Mouse (Mus musculus): ENCODE measurements around the gene Lyzl4.

DNA sequence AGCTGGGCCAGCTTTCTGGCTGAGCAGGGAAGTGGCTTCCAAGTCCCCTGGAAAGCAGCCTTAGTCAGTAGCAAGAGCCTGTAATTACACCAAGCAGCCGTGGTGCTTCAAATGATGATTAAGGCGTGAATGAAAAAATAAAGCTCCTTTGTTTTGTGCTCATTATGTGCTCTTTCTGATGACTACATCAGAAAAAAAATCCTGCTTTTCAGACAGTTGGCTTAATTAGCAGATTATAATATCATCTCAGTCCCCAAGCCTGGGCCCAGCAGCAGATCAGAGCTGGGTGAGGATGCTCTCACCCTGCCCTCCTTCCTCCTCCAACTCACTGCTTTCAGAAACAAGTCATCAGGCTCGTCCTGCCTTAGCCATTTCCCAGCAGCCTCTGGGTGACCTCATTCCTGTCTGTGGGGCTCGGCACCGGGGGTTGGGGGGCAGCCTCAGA is 91.5 kb downstream of the Lyzl4 start:
- TF ChIP-seq FLI1 (IDR thresholded peaks at IDR 0.05; ENCODE audit: low read length) (no peak), GATA1 (IDR thresholded peaks at IDR 0.05; ENCODE audit: borderline replicate concordance, low read length) (no peak)
